In genomic region chr15:81810671-81811598, GRCm38 (mm10) we compare ENCODE assay signal across 8 mouse cellular contexts. TPM values are rescaled to one million over a fixed set of nuclear protein-coding genes. Genes with fewer than 3 reads are reported as not detected.
DNase-seq lines count a peak whose midpoint lies in the region; ATAC-seq lines count a peak whose summit lies in the region.

No protein-coding gene starts in this region.

- ATAC-seq in heart, embryonic 13.5 days (ENCODE audit: extremely low read depth, insufficient number of reproducible peaks, low FRiP score, low TSS enrichment), result peak; percentile 93
- peak; percentile 98 for ATAC-seq in liver, embryonic 12.5 days
- peak; percentile 96 for ATAC-seq in stomach, embryonic 15.5 days (ENCODE audit: insufficient read depth, low FRiP score, low read depth)

- under 1% methylated on average over 83 of the region's 89 CpGs for WGBS in heart, embryonic 13.5 days
- under 1% methylated on average over 88 of the region's 89 CpGs for WGBS in liver, embryonic 12.5 days (ENCODE audit: insufficient replicate concordance)
- WGBS in stomach, embryonic 15.5 days, result under 1% methylated on average over 88 of the region's 89 CpGs

- peak overlapping the region; percentile 99 for H3K27ac ChIP-seq in brown adipose tissue, adult 24 weeks (replicated peaks; ENCODE audit: low read depth, low read length)
- H3K27ac ChIP-seq in heart, embryonic 13.5 days (replicated peaks), result peak overlapping the region; percentile 95
- peak overlapping the region; percentile 74 for H3K27ac ChIP-seq in liver, embryonic 12.5 days
- peak overlapping the region; percentile 96 for H3K27ac ChIP-seq in stomach, embryonic 15.5 days

- H3K4me1 ChIP-seq in brown adipose tissue, adult 24 weeks (ENCODE audit: control insufficient read depth, insufficient read depth, insufficient read length, low read length), result peaks cover 22% of the 10 kb centered on the region
- H3K4me1 ChIP-seq in heart, embryonic 13.5 days, result peaks cover 44% of the 10 kb centered on the region
- peaks cover 47% of the 10 kb centered on the region for H3K4me1 ChIP-seq in liver, embryonic 12.5 days
- H3K4me1 ChIP-seq in stomach, embryonic 15.5 days, result peaks cover 16% of the 10 kb centered on the region

- peaks cover 12% of the 10 kb centered on the region for H3K36me3 ChIP-seq in heart, embryonic 13.5 days
- H3K36me3 ChIP-seq in liver, embryonic 12.5 days, result peaks cover 7% of the 10 kb centered on the region; the same call in 1 of the 2 replicates
- H3K36me3 ChIP-seq in stomach, embryonic 15.5 days, result 0 out of 2 replicates have a peak, but pooled peaks cover 6% of the 10 kb centered on the region

- peak; percentile 99 for DNase-seq in CD4-positive, CD25-positive, alpha-beta regulatory T cell, adult 2 months (ENCODE audit: low read depth, low spot score)
- peak; percentile 66 for DNase-seq in fat pad, adult 2 months (ENCODE audit: extremely low read depth, low read depth, low spot score)
- DNase-seq in kidney, postnatal 10 days, result peak; percentile 100
- DNase-seq in natural killer cell, adult 2 months (ENCODE audit: low spot score in 2 of 2), result peak; percentile 95 to 96

- peak overlapping the region; percentile 79 for H3K4me3 ChIP-seq in brown adipose tissue, adult 24 weeks (ENCODE audit: insufficient read depth, low read depth, low read length)
- peak overlapping the region; percentile 85 for H3K4me3 ChIP-seq in heart, embryonic 13.5 days
- peak overlapping the region; percentile 77 for H3K4me3 ChIP-seq in liver, embryonic 12.5 days
- peak overlapping the region; percentile 80 for H3K4me3 ChIP-seq in stomach, embryonic 15.5 days (replicated peaks)

- H3K4me2 ChIP-seq in heart, embryonic 13.5 days, result peak overlapping the region; percentile 85
- peak overlapping the region; percentile 99 for H3K4me2 ChIP-seq in liver, embryonic 12.5 days
- H3K4me2 ChIP-seq in stomach, embryonic 15.5 days, result peak overlapping the region; percentile 72

- H3K9me3 ChIP-seq in heart, embryonic 13.5 days, result no peaks in the 10 kb centered on the region
- no peaks in the 10 kb centered on the region for H3K9me3 ChIP-seq in liver, embryonic 12.5 days (replicated peaks)
- H3K9me3 ChIP-seq in stomach, embryonic 15.5 days, result no peaks in the 10 kb centered on the region

- H3K27me3 ChIP-seq in heart, embryonic 13.5 days (replicated peaks), result no peaks in the 10 kb centered on the region
- no peaks in the 10 kb centered on the region for H3K27me3 ChIP-seq in liver, embryonic 12.5 days (replicated peaks)
- H3K27me3 ChIP-seq in stomach, embryonic 15.5 days (replicated peaks), result no peaks in the 10 kb centered on the region

- peak overlapping the region; percentile 93 for H3K9ac ChIP-seq in heart, embryonic 13.5 days
- peak overlapping the region; percentile 77 for H3K9ac ChIP-seq in liver, embryonic 12.5 days
- H3K9ac ChIP-seq in stomach, embryonic 15.5 days, result peak overlapping the region; percentile 73

RNA-seq across cellular contexts. Expression of gene Tef, which starts 8.7 kb away (rescaled TPM):
- polyA plus RNA-seq in brown adipose tissue, adult 24 weeks (2012; ENCODE audit: insufficient read depth, insufficient read length, missing spikeins), result 33.0 and 53.3 TPM in 2 replicates
- 22.0 and 22.2 TPM in 2 replicates for polyA plus RNA-seq in heart, embryonic 13.5 days (2015; fragmentation: Nextera tagmentation; extraction: Ambion mirVana)
- polyA plus RNA-seq in liver, embryonic 12.5 days (2016; fragmentation: Nextera tagmentation; extraction: Ambion mirVana), result 8.4 and 9.5 TPM in 2 replicates
- 24.1 and 24.6 TPM in 2 replicates for polyA plus RNA-seq in stomach, embryonic 15.5 days (2015; fragmentation: Nextera tagmentation; extraction: Ambion mirVana)

RNA-seq across cellular contexts. Expression of gene Tob2, which starts 47.7 kb away (rescaled TPM):
- polyA plus RNA-seq in brown adipose tissue, adult 24 weeks (2012; ENCODE audit: insufficient read depth, insufficient read length, missing spikeins), result 79.0 and 87.4 TPM in 2 replicates
- polyA plus RNA-seq in heart, embryonic 13.5 days (2015; fragmentation: Nextera tagmentation; extraction: Ambion mirVana), result 11.8 and 13.8 TPM in 2 replicates
- polyA plus RNA-seq in liver, embryonic 12.5 days (2016; fragmentation: Nextera tagmentation; extraction: Ambion mirVana), result 12.8 and 14.5 TPM in 2 replicates
- 26.6 and 27.9 TPM in 2 replicates for polyA plus RNA-seq in stomach, embryonic 15.5 days (2015; fragmentation: Nextera tagmentation; extraction: Ambion mirVana)

Comparison
In these comparisons a context has a peak if more than half of its experiments do, and no peak if none do; other contexts are left out.
1. Peak in every context shown above with its lines: DNase-seq, ATAC-seq, H3K4me3 ChIP-seq and H3K27ac ChIP-seq.